In genomic region chr14:79137100-79137499, GRCm38 (mm10) we compare ENCODE assay signal across 11 mouse cellular contexts.
"Had no signal": no experiment of that assay in that cellular context is flagged by ENCODE, and none has a peak within 500 bp of the region (broad histone marks: within the 10 kb centered on the region; RNA-seq: fewer than 3 reads in every experiment).

No protein-coding gene starts in this region.

- H3K4me2 ChIP-seq: limb, embryonic 13.5 days; liver, embryonic 12.5 days; midbrain, embryonic 13.5 days had no signal

- ATAC-seq: hindbrain, embryonic 16.5 days; inflammation-experienced regulatory T-cells, adult 6 months; intestine, postnatal 0 days; liver, embryonic 12.5 days; midbrain, embryonic 13.5 days had no signal

- DNase-seq: kidney, adult 8-10 months; kidney, postnatal 36 days; layer of hippocampus, adult 9-11 months; left cerebral cortex, postnatal 4 days had no signal

- H3K27me3 ChIP-seq: liver, embryonic 12.5 days; midbrain, embryonic 13.5 days had no signal

- H3K36me3 ChIP-seq: limb, embryonic 13.5 days; liver, embryonic 12.5 days; midbrain, embryonic 13.5 days had no signal

- H3K4me1 ChIP-seq: liver, embryonic 12.5 days had no signal

- H3K9ac ChIP-seq: limb, embryonic 13.5 days; liver, embryonic 12.5 days; midbrain, embryonic 13.5 days had no signal

- H3K27ac ChIP-seq: kidney, postnatal 0 days; limb, embryonic 13.5 days; liver, embryonic 12.5 days; midbrain, embryonic 13.5 days had no signal

- H3K4me3 ChIP-seq: limb, embryonic 13.5 days; liver, embryonic 12.5 days; midbrain, embryonic 13.5 days had no signal

- H3K9me3 ChIP-seq: limb, embryonic 13.5 days; liver, embryonic 12.5 days; midbrain, embryonic 13.5 days had no signal
